10 mouse cellular contexts compared by ENCODE assay signal in the genomic region with DNA sequence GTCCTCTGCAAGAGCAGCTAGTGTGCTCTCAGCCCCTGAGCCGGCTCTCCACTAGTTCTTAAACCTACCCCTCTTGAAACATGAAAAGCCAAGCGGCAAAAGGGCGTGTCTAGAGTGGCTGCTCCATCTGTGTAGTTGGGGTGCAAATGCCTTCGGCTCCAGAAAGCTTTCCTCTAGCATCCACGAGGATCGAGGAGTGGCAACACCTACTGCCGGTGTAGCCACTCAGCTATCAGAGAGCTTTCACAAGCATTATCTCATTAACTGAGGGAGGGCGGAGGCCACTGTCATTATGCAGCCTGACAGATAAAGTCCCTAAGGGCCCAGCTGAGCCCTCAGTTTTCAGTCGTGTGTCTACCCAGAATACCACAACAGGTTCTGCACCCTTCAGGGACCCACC. TPM values are rescaled to one million over a fixed set of nuclear protein-coding genes. Genes with fewer than 3 reads are reported as not detected.
DNase-seq lines count a peak whose midpoint lies in the region; ATAC-seq and TF ChIP-seq lines count a peak whose summit lies in the region.
"Had no signal": no experiment of that assay in that cellular context is flagged by ENCODE, and none has a peak within 500 bp of the region (broad histone marks: within the 10 kb centered on the region; RNA-seq: fewer than 3 reads in every experiment).

No protein-coding gene starts in this region.

- H3K4me2 ChIP-seq in embryonic facial prominence, embryonic 12.5 days (replicated peaks), result 0 out of 2 replicates have a peak overlapping the region, but pooled peaks have one; percentile 2
- peak overlapping the region; percentile 88 for H3K4me2 ChIP-seq in liver, embryonic 12.5 days
- peak overlapping the region; percentile 85 for H3K4me2 ChIP-seq in myocyte (ENCODE audit: low read depth)

- no peak for TF ChIP-seq POLR2A in myocyte (IDR thresholded peaks at IDR 0.05; ENCODE audit: insufficient read length, low read depth)

- no peak for ATAC-seq in embryonic facial prominence, embryonic 12.5 days (ENCODE audit: insufficient number of reproducible peaks, insufficient read depth, low FRiP score, low TSS enrichment)
- ATAC-seq in liver, embryonic 12.5 days, result peak; percentile 74

- no peak for TF ChIP-seq CTCF in layer of hippocampus, adult 2 months (conservative IDR thresholded peaks at IDR 0.05)

- H3ac ChIP-seq in myocyte (ENCODE audit: control insufficient read depth, insufficient read length), result no peak overlapping the region

- no peak overlapping the region for H3K4me3 ChIP-seq in embryonic facial prominence, embryonic 12.5 days
- H3K4me3 ChIP-seq in embryonic facial prominence, embryonic 10.5 days, result no peak overlapping the region
- H3K4me3 ChIP-seq in liver, embryonic 12.5 days, result peak overlapping the region; percentile 46
- no peak overlapping the region for H3K4me3 ChIP-seq in myocyte
- H3K4me3 ChIP-seq in layer of hippocampus, adult 2 months, result no peak overlapping the region

- no peak for DNase-seq in embryonic facial prominence, embryonic 10.5 days (ENCODE audit: low spot score)
- peak; percentile 41 for DNase-seq in retina, postnatal 1 day
- no peak for DNase-seq in retina, embryonic 14.5 days (ENCODE audit: low spot score)
- no peak for DNase-seq in layer of hippocampus, adult 2 months (ENCODE audit: low spot score in 2 of 2)
- DNase-seq in urinary bladder, postnatal 25 days (ENCODE audit: low spot score), result no peak

- peaks cover 40% of the 10 kb centered on the region for H3K79me2 ChIP-seq in myocyte (ENCODE audit: control insufficient read depth, insufficient read depth)

- H3K9ac ChIP-seq in embryonic facial prominence, embryonic 12.5 days, result no peak overlapping the region
- H3K9ac ChIP-seq in liver, embryonic 12.5 days, result peak overlapping the region; percentile 91

- H3K9me3 ChIP-seq in embryonic facial prominence, embryonic 12.5 days, result no peaks in the 10 kb centered on the region
- H3K9me3 ChIP-seq in embryonic facial prominence, embryonic 10.5 days, result no peaks in the 10 kb centered on the region
- no peaks in the 10 kb centered on the region for H3K9me3 ChIP-seq in liver, embryonic 12.5 days (replicated peaks)

- H3K36me3 ChIP-seq in embryonic facial prominence, embryonic 12.5 days, result no peaks in the 10 kb centered on the region
- H3K36me3 ChIP-seq in embryonic facial prominence, embryonic 10.5 days (replicated peaks), result no peaks in the 10 kb centered on the region
- no peaks in the 10 kb centered on the region for H3K36me3 ChIP-seq in liver, embryonic 12.5 days
- no peaks in the 10 kb centered on the region for H3K36me3 ChIP-seq in myocyte (ENCODE audit: control insufficient read depth, insufficient read depth)

- peaks cover 24% of the 10 kb centered on the region for H3K27me3 ChIP-seq in embryonic facial prominence, embryonic 12.5 days
- H3K27me3 ChIP-seq in embryonic facial prominence, embryonic 10.5 days (replicated peaks; ENCODE audit: low read depth, poor library complexity, severe bottlenecking), result peaks cover 46% of the 10 kb centered on the region
- no peaks in the 10 kb centered on the region for H3K27me3 ChIP-seq in liver, embryonic 12.5 days (replicated peaks)
- H3K27me3 ChIP-seq in myocyte (ENCODE audit: control insufficient read depth, insufficient read depth, insufficient read length), result no peaks in the 10 kb centered on the region

- WGBS in embryonic facial prominence, embryonic 12.5 days, result 49% methylated on average over 9 of the region's 9 CpGs
- WGBS in embryonic facial prominence, embryonic 10.5 days, result 48% methylated on average over 9 of the region's 9 CpGs
- 15% methylated on average over 9 of the region's 9 CpGs for WGBS in liver, embryonic 12.5 days (ENCODE audit: insufficient replicate concordance)

- H3K4me1 ChIP-seq in embryonic facial prominence, embryonic 12.5 days, result peaks cover 33% of the 10 kb centered on the region
- H3K4me1 ChIP-seq in embryonic facial prominence, embryonic 10.5 days, result peaks cover 86% of the 10 kb centered on the region
- H3K4me1 ChIP-seq in liver, embryonic 12.5 days, result peaks cover 98% of the 10 kb centered on the region

- H3K27ac ChIP-seq in embryonic facial prominence, embryonic 12.5 days, result no peak overlapping the region
- H3K27ac ChIP-seq in embryonic facial prominence, embryonic 10.5 days (replicated peaks), result no peak overlapping the region; the same call in 1 of the 2 replicates
- H3K27ac ChIP-seq in liver, embryonic 12.5 days, result peak overlapping the region; percentile 93
- H3K27ac ChIP-seq in layer of hippocampus, adult 2 months, result no peak overlapping the region

TF ChIP-seq in myocyte, 11 proteins besides CTCF, POLR2A, EP300 and RAD21:
- TF ChIP-seq REST (IDR thresholded peaks at IDR 0.05; ENCODE audit: insufficient read depth, insufficient read length), result no peak
- TF ChIP-seq CEBPB (IDR thresholded peaks at IDR 0.05; ENCODE audit: insufficient read depth, poor library complexity, severe bottlenecking), result no peak
- no peak for TF ChIP-seq USF1 (IDR thresholded peaks at IDR 0.05; ENCODE audit: low read depth)
- no peak for TF ChIP-seq POLR2AphosphoS2 (IDR thresholded peaks at IDR 0.05; ENCODE audit: insufficient read length, low read depth)
- no peak for TF ChIP-seq MYOG (IDR thresholded peaks at IDR 0.05; ENCODE audit: control insufficient read depth in 1 of 3, insufficient read depth in 1 of 3, insufficient read length in 2 of 3, low read depth in 2 of 3)

RNA-seq across cellular contexts. Expression of a gene that starts 6.7 kb away (rescaled TPM):
- 4.5 and 4.7 TPM in 2 replicates for polyA plus RNA-seq in embryonic facial prominence, embryonic 12.5 days (2016; fragmentation: Nextera tagmentation; extraction: Ambion mirVana)
- polyA plus RNA-seq in embryonic facial prominence, embryonic 10.5 days (2016; fragmentation: Nextera tagmentation; extraction: Ambion mirVana), result 5.5 and 6.1 TPM in 2 replicates
- polyA plus RNA-seq in liver, embryonic 12.5 days (2016; fragmentation: Nextera tagmentation; extraction: Ambion mirVana), result 8.0 and 8.5 TPM in 2 replicates
- 16.2 TPM for polyA plus RNA-seq in myocyte (2012; fragmentation: generic; extraction: Trizol)
- total RNA-seq in layer of hippocampus, adult 2 months (2021), result 1 to 10 TPM; 1.4 to 1.6 TPM

RNA-seq across cellular contexts. Expression of a gene that starts 33.3 kb away (rescaled TPM):
- polyA plus RNA-seq in embryonic facial prominence, embryonic 12.5 days (2016; fragmentation: Nextera tagmentation; extraction: Ambion mirVana), result 0.59 and 0.86 TPM in 2 replicates
- polyA plus RNA-seq in embryonic facial prominence, embryonic 10.5 days (2016; fragmentation: Nextera tagmentation; extraction: Ambion mirVana), result 0.76 and 1.2 TPM in 2 replicates
- polyA plus RNA-seq in liver, embryonic 12.5 days (2016; fragmentation: Nextera tagmentation; extraction: Ambion mirVana), result 0.19 and 0.41 TPM in 2 replicates
- 0.74 TPM for polyA plus RNA-seq in myocyte (2012; fragmentation: generic; extraction: Trizol)
- 1 to 10 TPM; 5.6 to 5.7 TPM for total RNA-seq in layer of hippocampus, adult 2 months (2021)
- total RNA-seq: monocyte, adult 5-6 weeks had no signal

RNA-seq across cellular contexts. Expression of a gene that starts 33.8 kb away (rescaled TPM):
- polyA plus RNA-seq in embryonic facial prominence, embryonic 12.5 days (2016; fragmentation: Nextera tagmentation; extraction: Ambion mirVana), result not detected in 2 replicates
- not detected in 2 replicates for polyA plus RNA-seq in embryonic facial prominence, embryonic 10.5 days (2016; fragmentation: Nextera tagmentation; extraction: Ambion mirVana)
- not detected in 2 replicates for polyA plus RNA-seq in liver, embryonic 12.5 days (2016; fragmentation: Nextera tagmentation; extraction: Ambion mirVana)
- not detected for polyA plus RNA-seq in myocyte (2012; fragmentation: generic; extraction: Trizol)
- total RNA-seq in layer of hippocampus, adult 2 months (2021), result 1 to 10 TPM in 1 of 2 experiments, under 1 TPM in 1; 0.27 to 1.2 TPM
- total RNA-seq: monocyte, adult 5-6 weeks had no signal
- polyA plus RNA-seq: gonadal fat pad, adult 2 months had no signal

RNA-seq across cellular contexts. Expression of a gene that starts 34.0 kb away (rescaled TPM):
- polyA plus RNA-seq in embryonic facial prominence, embryonic 12.5 days (2016; fragmentation: Nextera tagmentation; extraction: Ambion mirVana), result 6.4 and 7.1 TPM in 2 replicates
- 5.0 and 5.7 TPM in 2 replicates for polyA plus RNA-seq in embryonic facial prominence, embryonic 10.5 days (2016; fragmentation: Nextera tagmentation; extraction: Ambion mirVana)
- 0.83 and 1.2 TPM in 2 replicates for polyA plus RNA-seq in liver, embryonic 12.5 days (2016; fragmentation: Nextera tagmentation; extraction: Ambion mirVana)
- 0.47 TPM for polyA plus RNA-seq in myocyte (2012; fragmentation: generic; extraction: Trizol)
- total RNA-seq in layer of hippocampus, adult 2 months (2021), result 10 to 100 TPM; 71.9 to 73.5 TPM
- total RNA-seq: monocyte, adult 5-6 weeks had no signal

RNA-seq across cellular contexts. Expression of a gene that starts 38.8 kb away (rescaled TPM):
- polyA plus RNA-seq in embryonic facial prominence, embryonic 12.5 days (2016; fragmentation: Nextera tagmentation; extraction: Ambion mirVana), result 19.9 and 26.4 TPM in 2 replicates
- polyA plus RNA-seq in embryonic facial prominence, embryonic 10.5 days (2016; fragmentation: Nextera tagmentation; extraction: Ambion mirVana), result 12.0 and 12.4 TPM in 2 replicates
- polyA plus RNA-seq in liver, embryonic 12.5 days (2016; fragmentation: Nextera tagmentation; extraction: Ambion mirVana), result 40.0 and 40.2 TPM in 2 replicates
- polyA plus RNA-seq in myocyte (2012; fragmentation: generic; extraction: Trizol), result 27.1 TPM
- total RNA-seq in layer of hippocampus, adult 2 months (2021), result 100 to 1,000 TPM in 1 of 2 experiments, 10 to 100 TPM in 1; 93.7 to 101 TPM

Comparison
In these comparisons a context has a peak if more than half of its experiments do, and no peak if none do; other contexts are left out.
1. H3K4me2 ChIP-seq: peak in every context shown above with its lines; median percentile 88 in liver, embryonic 12.5 days; 85 in myocyte; 2 in embryonic facial prominence, embryonic 12.5 days.